Mouse (Mus musculus): Measurements from ENCODE around the gene Qrich2.
"Not testable (repeated sequence)": the region's sequence is repeated elsewhere in the genome, so short reads cannot be mapped to it uniquely, and the experiment has no call there.

Qrich2 gene

DNA sequence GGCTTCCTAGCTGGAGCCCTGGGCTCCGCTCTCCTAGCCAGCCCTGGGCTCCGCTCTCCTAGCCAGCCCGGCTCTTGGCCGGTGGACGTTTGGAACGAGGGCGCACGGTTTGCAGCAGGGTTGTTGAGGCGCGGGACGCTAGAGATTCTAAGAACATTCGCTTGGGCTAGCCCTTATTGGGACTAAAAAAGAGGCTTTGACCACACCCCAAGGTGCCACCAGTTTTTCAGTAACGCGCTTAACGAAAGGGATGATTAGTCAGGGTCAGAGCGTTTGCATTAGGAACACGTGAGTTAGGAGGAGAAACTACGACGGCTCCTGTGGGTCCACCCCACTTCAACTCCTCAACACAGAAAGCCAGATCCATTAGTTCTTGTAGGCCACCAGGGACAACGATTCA is at the start of gene Qrich2:
Gene Qrich2 (minus strand): TSS at position 101 of the 400 bp plus-strand sequence.
- no peak for DNase-seq (ENCODE audit: low spot score)

DNA sequence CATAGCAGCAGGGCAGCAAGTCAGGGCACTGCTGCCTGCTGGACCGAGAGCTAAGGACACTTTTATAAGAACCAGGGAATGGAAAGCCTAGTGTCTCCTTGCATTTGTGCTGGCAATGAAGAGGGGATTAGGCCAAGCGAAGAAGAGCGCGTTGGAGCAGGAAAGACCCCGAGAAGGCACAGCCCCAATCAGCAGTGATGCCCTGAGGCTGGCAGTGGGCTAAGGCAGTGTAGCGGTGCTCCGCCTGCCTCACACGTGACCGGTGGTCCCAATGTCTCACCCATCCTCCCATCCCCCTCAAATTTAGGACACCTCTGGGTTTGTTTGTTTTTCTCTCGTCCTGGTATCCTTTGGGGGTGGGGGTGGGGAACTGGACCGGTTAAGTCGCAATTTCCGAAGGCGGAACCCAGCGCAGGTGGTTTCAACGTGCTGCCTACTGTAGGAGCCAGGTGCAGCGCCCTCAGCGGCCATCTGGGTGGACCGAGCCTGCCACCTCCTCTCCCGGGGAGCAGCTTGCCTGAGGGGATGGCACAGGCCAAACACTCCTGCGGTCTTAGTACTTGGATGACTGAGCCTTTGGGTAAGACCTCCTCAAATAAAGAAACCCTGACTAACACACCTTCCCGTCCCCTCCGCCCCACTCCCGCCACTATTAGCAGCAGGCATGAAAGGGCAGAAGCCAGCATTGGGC is 49.4 kb upstream of the Qrich2 start:
- no peak for DNase-seq (ENCODE audit: low spot score)

DNA sequence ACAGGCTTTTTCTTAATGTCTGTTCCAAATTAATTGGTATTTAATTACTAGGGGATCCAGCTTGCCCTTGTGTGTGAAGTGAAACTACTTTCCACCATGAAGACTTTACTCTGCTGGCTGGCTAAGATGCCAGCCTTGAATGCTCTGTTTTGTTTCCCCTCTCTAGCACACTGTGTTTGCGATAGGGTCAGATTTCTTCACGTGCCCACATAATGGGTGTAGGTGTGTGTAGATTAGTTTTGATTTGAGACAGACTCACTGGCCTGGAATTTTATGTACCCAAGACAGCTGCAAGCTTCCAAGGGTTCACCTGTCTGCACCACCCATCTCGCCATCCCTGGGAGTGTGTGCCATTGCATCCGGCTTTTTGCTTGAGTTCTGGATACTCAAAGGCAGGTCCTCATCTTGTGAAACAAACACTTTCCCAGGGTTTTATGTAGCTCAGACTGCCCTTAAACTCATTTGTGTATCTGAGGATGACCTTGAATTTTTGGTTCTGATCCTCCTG is 47.5 kb upstream of the Qrich2 start:
- DNase-seq (ENCODE audit: low spot score): no peak

DNA sequence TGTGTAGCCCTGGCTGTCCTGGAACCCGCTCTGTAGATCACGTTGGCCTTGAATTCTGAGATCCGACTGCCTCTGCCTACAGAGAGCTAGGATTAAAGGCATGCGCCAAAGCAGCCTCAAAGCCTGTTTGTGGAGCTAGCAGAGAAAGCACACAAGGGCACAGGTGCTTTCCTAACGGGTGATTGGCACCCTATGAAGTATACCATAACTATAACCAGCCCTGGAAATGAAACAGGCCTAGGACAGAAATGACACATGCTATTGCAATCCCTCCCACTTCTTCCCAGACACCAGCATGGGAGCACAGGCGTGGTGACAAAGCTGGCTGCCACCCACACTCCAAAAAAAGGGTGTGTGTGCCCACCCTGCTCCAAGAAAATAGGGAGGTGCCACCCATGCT is 46.9 kb upstream of the Qrich2 start:
- DNase-seq (ENCODE audit: low spot score): no peak

DNA sequence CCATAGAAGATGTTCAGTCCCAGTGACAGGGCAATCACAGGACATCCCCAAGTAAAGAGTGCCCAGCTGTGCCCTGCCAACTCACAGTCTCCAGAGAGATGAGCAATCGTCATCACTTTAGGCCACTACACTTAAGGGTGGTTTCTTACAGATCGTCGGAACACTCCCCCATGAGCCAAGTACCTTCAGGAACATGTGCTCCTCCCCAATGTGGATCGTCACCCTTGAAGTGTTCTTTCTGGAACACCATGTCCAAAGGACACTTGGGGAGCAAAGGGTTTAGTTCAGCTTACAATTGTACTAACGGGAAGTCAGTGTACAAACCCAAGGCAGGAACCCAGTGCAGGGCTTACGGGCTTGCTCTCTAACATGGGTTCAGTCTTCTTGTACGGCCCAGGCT is 46.1 kb upstream of the Qrich2 start:
- no peak for DNase-seq (ENCODE audit: low spot score)

DNA sequence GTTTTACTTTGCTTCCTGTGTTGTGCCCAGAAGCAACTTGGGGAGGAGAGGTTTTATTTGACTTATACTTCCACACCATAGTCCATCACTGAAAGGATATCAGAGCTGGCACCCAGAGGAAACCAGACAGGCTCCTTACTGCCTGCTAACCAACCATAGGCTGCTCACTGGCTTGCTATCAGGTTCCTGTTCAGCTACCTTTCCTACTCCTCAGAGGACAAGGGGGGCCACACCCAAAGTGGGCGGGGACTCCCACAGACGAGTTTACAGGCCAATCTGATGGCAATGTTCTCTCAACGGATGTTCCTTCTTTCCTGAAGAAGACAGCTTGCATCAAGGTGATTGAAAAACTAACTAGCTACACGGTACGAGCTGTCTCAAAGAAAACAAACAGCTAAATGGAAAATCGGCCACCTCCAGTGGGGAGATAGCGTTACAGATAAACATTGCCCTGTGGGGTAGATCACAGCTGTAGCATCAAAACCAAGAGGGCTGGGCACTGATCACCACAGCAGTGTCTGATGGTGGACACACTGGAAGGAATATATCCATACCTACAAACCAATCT is 45.3 kb upstream of the Qrich2 start:
- no peak for DNase-seq (ENCODE audit: low spot score)

DNA sequence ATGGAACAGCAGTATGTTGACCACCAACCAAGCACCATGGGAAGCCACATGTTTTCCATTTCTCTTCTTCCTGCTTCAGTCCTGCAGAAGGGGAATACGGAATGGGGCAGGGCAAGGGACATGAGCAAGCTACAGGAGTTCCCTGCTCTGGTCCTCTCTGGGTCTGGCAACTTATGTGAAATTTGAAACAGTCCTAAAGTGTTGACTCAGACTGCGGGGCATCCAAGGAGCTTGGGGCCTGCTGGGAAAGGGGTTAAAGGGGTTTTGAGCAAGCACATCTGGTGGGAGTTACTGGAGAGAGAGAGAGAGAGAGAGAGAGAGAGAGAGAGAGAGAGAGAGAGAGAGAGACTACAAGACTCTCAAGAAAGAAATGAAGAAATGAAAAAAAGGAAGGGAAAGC is 42.6 kb upstream of the Qrich2 start:
- DNase-seq (ENCODE audit: low spot score): no peak

DNA sequence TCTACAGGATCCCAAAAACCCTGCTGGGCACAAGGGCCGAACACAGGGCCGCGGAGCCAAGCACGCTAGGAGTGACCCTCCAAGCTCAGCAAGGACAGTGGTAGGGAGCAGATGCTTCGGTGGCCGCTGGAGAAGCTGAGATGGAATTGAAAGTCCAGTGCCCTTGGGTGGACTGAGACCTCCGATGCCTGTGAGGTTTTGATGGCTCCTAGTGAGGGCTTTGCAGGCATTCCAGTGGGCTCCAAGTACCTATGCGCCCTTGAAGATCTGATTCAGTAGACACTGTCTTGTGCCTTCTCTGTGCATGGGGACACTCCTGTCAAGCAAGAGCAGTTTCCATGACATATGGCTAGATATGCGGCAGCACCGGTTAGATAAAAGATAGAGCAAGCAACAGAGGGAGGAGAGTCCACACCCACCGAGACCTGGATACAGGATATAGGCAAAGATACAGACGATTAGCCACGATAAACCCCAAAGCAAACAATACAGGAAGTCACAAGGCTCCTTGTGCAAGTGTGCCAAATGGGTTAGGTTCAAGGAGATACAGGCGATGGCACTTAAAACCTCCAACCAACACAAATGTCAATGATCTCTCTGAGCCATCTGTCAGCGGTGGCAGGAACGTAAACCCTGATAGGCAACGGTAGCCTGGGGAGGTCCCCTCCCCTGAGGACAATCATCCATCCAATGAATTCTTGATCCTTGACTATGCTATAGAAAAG is 40.3 kb upstream of the Qrich2 start:
- DNase-seq (ENCODE audit: low spot score): no peak

DNA sequence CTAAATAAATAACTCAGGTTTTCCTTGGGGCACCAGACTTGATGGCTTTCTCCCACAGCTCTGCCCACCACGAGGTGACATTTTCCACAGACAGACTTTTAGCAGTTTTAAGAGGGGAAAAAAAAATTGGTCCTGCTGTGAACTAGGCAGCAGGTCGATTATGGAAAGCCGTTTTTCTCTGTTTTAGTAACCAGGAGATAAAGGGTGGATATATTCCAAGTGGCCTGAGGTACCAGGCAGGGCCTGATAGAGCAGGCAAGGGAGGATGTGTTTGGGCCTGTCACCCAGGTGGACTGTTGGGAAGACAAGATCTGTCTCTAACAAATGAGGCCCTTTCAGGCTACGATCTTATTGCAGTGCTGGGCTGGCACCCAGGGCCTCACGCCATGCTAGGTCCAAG is 39.5 kb upstream of the Qrich2 start:
- no peak for DNase-seq (ENCODE audit: low spot score)

DNA sequence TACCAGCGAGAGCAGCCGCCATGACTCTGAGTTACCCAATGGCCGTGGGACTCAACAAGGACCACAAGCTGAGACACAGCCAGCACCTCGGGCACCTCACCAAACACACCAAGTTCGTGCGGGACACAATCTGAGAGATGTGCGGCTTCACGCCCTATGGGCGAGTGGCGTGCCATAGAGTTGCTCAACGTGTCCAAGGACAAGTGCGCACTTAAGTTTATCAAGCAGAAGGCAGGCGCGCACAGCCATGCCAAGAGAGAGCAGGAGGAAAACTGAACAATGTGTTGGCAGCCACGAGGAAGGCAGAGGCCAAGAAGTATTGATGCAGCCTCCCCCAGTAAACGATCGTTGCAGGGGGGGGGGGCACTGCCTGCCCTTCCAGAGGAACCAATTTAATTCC is 38.5 kb upstream of the Qrich2 start:
- DNase-seq (ENCODE audit: low spot score): no peak

DNA sequence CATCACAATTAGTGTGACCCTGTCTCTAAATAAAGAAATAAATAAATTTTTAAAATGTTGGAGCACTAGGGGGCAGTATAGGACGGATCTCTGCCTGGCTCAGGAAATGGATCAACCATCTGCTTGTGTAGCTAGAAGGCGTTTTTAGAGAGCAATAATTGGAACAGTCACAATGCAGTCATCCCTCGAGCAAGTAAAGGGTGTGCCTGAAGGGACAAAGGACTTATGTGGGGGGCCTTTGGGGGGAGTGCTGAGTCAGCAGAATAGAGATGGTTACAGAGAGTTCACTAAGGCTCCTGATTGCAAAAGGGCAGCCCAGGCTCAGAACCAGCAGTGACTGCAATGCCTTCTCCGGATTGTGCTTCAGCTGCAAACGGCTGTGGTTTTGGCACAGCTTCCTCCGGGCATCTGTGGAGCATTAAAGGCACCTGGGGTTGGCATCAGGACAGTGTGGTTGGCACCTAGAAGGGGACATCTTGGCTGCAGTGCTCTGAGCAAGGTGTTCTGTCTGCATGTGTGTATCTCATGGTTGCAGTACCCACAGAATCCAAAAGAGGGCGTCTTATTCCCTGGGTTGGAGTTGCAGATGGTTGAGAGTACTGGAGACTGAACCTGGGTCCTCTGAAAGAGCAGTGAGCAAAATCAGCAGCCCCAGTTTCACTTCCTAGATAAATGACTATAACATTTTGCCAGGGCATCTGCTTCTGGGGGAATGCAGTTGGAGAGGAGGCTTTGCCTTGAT is 35.1 kb upstream of the Qrich2 start:
- DNase-seq (ENCODE audit: low spot score): no peak

DNA sequence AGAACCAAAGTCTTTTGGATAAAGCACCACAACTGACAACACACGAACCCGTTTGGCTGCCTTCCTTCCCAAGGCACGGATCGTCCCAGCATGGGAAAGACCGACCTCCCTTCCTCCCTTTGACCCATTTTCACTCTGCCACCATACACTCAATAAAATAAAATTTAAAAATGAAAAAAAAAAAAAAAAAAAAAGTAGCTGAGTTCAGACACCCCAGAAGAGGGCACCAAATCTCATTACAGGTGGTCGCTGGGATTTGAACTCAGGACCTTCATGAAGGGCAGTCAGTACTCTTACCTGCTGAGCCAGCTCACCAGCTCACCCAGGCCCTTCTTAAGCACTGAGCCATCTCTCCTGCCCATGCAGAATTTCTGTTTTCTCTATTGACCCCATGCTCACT is 33.0 kb upstream of the Qrich2 start:
- no peak for DNase-seq (ENCODE audit: low spot score)

DNA sequence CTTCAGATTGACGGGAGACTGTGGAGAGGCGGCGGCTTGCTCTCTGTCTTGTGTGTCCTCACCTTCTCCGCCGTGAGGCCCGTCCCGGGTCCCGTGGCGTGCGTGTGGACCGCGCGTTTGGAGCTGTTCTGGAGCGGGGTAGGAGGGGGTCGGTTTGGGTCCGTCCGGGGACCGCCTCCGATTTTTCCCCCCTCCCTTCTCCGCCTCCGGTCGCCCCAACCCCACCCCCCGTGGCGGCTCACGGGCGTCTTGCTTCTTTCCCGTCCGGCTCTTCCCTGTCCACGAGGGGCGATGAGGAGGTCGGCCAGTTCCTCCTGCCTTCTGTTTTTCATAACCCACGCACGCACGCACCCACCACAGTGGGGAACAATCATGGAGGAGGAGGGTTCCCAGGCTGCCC is 32.6 kb upstream of the Qrich2 start:
- DNase-seq (ENCODE audit: low spot score): peak; percentile 62

DNA sequence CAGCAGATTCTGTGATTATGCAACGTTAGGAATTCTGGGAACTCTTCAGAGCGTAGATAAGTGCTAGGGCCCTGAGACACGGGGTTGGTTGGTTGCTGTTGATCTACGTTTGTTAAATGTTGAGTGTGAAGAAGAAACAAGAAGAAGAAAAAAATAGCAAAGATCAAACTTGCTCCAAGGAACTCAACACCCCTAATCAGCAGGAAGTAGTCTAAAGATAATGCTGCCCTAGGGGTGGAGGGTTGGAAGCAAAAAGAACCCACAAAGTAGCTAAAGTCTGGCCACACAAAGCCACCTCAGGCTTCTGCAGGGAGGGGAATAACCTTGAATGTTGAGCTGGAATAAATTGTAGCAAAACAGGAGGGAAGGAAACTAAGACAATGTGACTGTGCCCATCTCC is 31.3 kb upstream of the Qrich2 start:
- DNase-seq (ENCODE audit: low spot score): no peak

DNA sequence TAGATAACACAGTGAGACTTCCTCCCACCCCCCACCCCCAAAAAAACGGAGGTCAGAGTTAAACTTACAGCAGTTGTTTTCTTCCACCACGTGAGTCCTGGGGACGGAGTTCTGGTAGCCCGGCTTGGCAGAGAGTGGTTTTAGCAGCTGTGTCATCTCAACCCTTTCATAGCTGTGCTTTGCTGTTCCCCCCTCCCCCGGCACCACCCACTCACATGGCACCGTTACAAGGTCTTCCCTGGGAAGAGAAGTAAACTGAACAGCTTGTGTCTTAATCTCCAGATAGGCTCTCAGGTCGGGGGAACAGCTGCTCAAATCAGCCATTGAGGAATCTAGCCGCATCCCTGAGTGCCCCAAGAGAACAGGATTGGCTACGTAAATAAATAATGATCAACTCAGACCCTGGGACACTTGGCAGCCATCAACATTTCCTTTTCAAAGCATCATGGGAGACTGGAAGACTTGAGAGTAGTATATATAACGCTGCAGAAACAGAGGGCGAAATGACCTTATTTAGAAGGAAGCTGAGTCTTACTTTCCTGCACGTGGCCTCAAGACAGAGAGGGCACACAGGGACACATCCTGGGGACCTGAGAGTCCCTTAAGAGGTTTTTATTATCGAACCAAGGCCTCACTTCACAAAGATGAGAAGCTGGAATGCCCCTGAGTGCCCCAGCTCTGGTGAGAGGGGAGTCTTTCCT is 28.6 kb upstream of the Qrich2 start:
- DNase-seq (ENCODE audit: low spot score): peak; percentile 95

DNA sequence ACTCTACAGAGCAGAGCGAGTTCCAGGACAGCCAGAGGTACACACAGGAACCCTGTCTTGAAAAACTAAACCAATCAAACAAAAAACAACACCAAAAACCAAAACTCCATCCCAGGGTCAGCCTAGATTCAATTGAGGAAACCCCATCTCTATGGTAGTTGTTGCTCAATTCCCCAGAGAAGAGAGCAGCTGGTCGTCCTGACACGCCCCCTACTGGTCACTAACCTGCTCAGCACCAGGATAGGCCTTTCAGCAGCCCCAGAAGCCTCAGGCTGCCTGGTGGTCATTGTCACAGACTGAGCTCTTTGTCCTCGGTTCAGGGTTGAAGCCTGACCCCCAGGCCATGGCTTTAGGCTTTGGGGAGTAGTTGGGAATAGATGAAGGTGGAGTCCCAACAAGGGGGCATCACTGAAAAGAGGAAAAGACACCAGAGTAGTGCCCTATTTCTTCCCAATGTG is 27.8 kb upstream of the Qrich2 start, which contains the start of gene Prpsap1:
Gene Prpsap1 (minus strand): TSS at position 408 of the 458 bp plus-strand sequence.
- peak; percentile 70 for DNase-seq (ENCODE audit: low spot score)

DNA sequence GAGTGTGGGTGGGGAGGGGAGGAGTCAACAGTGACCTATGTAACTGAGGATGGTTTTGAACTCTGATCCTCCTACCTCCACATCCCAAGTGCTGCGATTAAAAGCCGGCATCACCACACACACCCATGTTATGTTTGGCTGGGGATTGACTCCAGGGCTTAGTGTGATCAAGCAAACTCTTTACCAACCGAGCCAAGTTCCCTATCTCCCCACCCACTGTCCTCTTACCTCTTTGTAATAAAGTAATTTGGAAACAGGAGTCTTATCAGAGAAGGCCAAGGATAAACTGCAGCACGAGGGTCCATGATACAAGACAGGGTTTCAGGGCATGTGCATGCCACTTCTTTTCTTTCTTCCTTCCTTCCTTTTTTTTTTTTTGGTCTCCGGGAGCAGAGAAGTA is 27.1 kb upstream of the Qrich2 start:
- no peak for DNase-seq (ENCODE audit: low spot score)

DNA sequence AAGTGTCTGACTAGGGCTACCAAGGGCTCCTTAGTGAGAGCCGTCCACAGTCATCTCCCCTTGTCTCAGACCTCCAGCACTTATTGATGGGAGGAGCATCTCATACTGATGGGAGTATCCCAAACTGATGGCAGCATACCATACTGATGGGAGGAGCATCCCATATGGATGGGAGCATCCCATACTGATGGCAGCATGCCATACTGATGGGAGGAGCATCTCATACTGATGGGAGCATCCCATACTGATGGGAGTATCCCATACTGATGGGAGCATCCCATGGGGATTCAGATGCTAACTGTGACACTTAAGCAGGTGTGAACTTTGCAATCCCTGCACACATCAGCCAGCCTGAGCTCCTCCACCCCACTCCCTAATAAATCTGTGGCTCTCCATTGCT is 26.5 kb upstream of the Qrich2 start:
- not testable (repeated sequence) for DNase-seq (ENCODE audit: low spot score)

DNA sequence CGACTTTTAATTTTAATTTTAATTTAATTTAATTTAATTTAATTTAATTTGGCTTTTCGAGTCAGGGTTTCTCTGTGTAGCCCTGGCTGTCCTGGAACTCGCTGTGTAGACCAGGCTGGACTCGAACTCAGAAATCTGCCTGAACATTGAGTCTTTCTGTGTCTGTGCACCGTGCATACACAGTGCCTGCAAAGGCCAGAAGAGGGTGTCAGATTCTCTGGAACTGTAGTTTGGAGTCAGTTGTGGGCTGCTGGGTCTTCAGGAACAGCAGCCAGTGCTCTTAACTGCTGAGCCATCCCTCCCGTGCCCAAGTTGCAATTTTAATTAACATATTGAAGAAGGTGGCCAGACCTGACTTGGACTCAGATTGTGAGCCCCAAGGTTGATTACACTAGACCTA is 25.3 kb upstream of the Qrich2 start:
- DNase-seq (ENCODE audit: low spot score): no peak

DNA sequence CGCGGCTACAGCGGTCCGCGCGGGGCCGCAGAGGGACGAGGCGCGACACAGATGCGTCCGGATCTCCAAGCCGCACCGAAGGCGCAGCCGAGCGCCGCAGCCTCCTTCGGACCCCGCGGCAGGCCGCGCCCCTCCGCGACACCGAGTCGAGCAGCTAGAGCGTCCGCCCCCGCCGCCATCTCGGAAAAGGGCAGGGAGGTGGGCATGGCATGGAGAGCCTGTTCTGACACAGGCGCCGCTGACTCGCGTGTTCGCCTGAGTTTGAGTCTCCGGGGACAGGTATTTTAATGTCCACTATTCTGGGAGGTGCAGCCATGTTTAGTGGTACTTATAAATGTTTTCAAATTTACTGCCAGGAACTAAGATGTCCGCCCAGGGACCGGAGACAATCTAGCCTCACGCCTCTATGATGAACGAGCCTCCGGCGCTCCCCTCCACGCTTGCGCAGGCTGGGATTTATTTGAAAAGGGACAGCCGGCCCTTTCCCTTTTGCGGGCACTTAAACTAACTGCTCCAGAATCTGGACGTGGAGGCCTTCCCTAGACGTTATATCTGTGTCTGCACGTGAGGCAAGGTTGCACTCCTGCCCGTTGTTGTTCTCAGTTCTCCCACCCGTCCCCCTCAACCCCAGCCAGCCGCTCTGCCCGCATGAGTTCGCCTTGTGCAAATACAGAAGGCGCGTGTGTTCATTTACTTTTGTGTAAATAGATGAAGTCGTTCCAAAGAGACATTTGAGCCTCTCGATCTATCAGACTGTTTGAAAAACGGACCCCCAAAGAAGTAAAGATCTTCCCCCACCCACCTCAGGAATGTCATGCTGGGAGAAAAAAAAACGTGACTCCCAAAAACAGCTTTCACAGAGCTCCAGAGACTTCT is 24.4 kb upstream of the Qrich2 start:
- DNase-seq (ENCODE audit: low spot score): peak; percentile 94

DNA sequence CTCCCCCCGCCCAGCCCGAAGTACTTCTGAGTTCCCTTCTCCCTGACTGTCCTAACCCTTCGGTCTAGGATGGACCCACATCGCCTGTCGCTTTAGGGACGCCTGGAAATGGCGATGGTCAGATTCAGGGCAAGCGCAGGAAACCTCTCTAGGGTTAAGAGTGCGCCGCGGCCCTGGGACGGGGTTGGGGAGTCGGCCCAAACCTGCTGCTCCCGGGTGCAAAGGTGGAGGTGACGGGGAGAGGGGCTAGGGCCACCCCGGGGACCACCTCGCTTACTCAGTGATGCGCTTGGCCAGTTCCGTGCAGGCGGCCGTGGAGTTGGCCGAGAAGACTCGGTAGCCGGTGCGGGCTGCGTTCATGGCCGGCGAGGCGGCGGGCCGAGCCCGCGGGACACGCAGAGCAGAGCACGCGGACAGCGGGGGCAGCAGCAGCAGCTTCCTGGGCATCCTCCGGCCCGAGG is 23.8 kb upstream of the Qrich2 start:
- no peak for DNase-seq (ENCODE audit: low spot score)
